Mouse (Mus musculus) kidney, embryonic 16.5 days (tissue): ENCODE data around the gene Gfra1. TPM values are rescaled to one million over a fixed set of nuclear protein-coding genes. Genes with fewer than 3 reads are reported as not detected.

Experiments
- ATAC-seq: fragments of 200-750 bp; cut with Nextera tagmentation; 2 replicates; pipeline ENCODE4 v1.8.0; 2017; ENCODE audit warnings: moderate TSS enrichment; ENCODE audit not compliant: low FRiP score, low TSS enrichment
- H3K27ac ChIP-seq: fragments of 300-500 bp; sonication (generic); 2 replicates; pipeline ENCODE4 v1.5.1; 2014; ENCODE audit warnings: low read length
- H3K27me3 ChIP-seq: fragments of 300-500 bp; sonication (generic); 2 replicates; pipeline ENCODE4 v1.6.1; 2014; ENCODE audit warnings: low read length, control low read depth, mixed read lengths; ENCODE audit not compliant: insufficient read depth
- H3K36me3 ChIP-seq: fragments of 300-500 bp; sonication (generic); 2 replicates; pipeline ENCODE4 v1.6.1; 2014; ENCODE audit warnings: low read length, control low read depth, mixed read lengths; ENCODE audit not compliant: insufficient read depth
- H3K4me1 ChIP-seq: fragments of 300-500 bp; sonication (generic); 2 replicates; pipeline ENCODE4 v1.6.1; 2014; ENCODE audit warnings: low read length, control low read depth, mixed read lengths; ENCODE audit not compliant: insufficient read depth
- H3K4me2 ChIP-seq: fragments of 300-500 bp; sonication (generic); replicated peaks from 2 replicates; pipeline ENCODE4 v1.6.1; 2014; ENCODE audit warnings: low read depth, low read length
- H3K4me3 ChIP-seq: fragments of 300-500 bp; sonication (generic); 2 replicates; pipeline ENCODE4 v1.5.1; 2014; ENCODE audit warnings: mild to moderate bottlenecking, low read length
- H3K9ac ChIP-seq: fragments of 300-500 bp; sonication (generic); replicated peaks from 2 replicates; pipeline ENCODE4 v1.6.1; 2014; ENCODE audit warnings: low read length
- H3K9me3 ChIP-seq: fragments of 300-500 bp; sonication (generic); 2 replicates; pipeline ENCODE4 v1.6.1; 2016; ENCODE audit warnings: low read length, control low read depth
- WGBS: fragments of 180-500 bp; shearing (Covaris S2); extraction: QIAGEN DNeasy Blood & Tissue Kit; methylation state at CpG from one replicate; pipeline ENCODE4 v1.1.7; 2014; 5-methylcytosine and 5-hydroxymethylcytosine counted together
- polyA plus RNA-seq: library from polyadenylated mRNA; unstranded; fragments of >200 nt; fragmentation: Nextera tagmentation; extraction: Ambion mirVana; gene quantifications from 2 replicates; pipeline ENCODE4 v1.2.1, GENCODE M21; 2015

The Gfra1 gene
- polyA plus RNA-seq, 1 experiment from 2014 or later = 66.9 TPM

DNA sequence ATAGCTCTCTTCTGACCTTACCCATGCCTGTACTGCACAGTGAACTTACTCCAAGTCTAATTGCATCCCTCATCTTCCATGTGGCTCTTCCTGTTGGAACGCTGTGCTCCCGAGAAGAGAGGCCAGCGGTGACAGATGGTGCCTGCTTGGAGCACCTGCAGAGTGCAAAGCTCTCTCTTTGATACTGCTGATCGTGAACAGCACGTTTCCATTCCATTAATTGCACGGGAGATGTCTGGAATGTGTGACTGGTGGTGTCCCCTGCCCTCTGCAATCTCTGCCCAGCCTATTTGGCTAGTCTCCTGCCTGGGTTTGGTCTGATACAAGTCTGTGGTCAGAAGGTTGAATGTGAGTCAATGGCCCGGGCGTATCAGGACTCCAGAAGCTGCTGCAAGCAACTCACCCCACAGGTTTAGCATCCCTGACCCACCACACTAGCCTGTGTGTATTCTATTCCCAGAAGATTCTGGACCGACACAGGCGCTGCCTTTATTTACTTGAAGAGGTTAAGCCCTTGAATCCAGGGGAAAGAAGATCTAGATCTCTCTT, 249.1 kb downstream of the Gfra1 start:
- no peaks in the 10 kb centered on the region for H3K4me1 ChIP-seq
- no peak for ATAC-seq
- H3K4me3 ChIP-seq = no peak overlapping the region
- H3K36me3 ChIP-seq = no peaks in the 10 kb centered on the region
- no peak overlapping the region for H3K9ac ChIP-seq
- H3K4me2 ChIP-seq = no peak overlapping the region
- no peak overlapping the region for H3K27ac ChIP-seq
- 59% methylated on average over 10 of the region's 10 CpGs for WGBS
- H3K27me3 ChIP-seq = no peaks in the 10 kb centered on the region
- no peaks in the 10 kb centered on the region for H3K9me3 ChIP-seq

DNA sequence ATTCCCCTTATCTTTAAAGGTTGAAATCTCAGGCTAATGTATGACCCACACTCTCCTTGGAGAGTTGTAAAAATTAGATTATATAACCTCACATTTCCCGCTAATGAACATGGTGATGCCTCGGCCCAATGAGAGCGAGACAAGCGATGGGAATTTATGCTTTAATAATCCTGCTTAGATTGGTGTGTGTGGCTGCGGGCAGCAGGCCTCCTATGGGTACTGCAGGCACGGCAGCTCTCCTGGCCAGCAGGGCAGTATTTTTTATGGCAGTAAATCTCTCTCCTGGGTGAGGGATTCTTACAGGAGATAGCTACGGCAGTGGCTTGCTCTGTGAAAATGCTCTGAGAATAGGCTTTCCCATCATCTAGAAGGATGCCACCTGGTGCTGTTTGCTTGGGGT, 250.2 kb downstream of the Gfra1 start:
- H3K27ac ChIP-seq = no peak overlapping the region
- no peaks in the 10 kb centered on the region for H3K36me3 ChIP-seq
- no peak for ATAC-seq
- WGBS = 72% methylated on average over 7 of the region's 7 CpGs
- no peak overlapping the region for H3K4me2 ChIP-seq
- H3K9me3 ChIP-seq = no peaks in the 10 kb centered on the region
- no peaks in the 10 kb centered on the region for H3K4me1 ChIP-seq
- H3K27me3 ChIP-seq = no peaks in the 10 kb centered on the region
- H3K4me3 ChIP-seq = no peak overlapping the region
- H3K9ac ChIP-seq = no peak overlapping the region

DNA sequence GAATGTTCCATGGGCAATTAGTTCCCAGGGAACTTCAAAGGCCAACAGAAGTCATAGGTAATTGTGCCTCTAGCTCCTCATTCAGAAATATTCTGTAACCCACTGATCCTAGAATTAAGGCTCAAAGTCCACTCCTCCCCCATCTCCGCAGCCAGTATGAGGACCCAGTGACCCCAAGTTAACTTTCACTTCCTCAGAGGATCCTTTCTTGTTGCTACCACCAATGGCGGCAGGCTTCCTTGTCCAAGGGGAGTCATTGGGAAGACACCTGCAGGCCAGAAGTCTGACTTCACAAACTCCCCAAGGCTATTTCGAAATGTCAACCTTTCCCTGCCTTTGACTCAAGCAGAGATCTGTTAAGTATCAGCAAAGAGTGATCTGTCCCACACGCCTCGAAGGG, 253.1 kb downstream of the Gfra1 start:
- no peaks in the 10 kb centered on the region for H3K4me1 ChIP-seq
- H3K4me2 ChIP-seq = no peak overlapping the region
- no peaks in the 10 kb centered on the region for H3K9me3 ChIP-seq
- no peaks in the 10 kb centered on the region for H3K27me3 ChIP-seq
- no peak overlapping the region for H3K9ac ChIP-seq
- H3K36me3 ChIP-seq = no peaks in the 10 kb centered on the region
- no peak overlapping the region for H3K27ac ChIP-seq
- no peak for ATAC-seq
- H3K4me3 ChIP-seq = no peak overlapping the region
- WGBS = 69% methylated on average over 5 of the region's 5 CpGs

DNA sequence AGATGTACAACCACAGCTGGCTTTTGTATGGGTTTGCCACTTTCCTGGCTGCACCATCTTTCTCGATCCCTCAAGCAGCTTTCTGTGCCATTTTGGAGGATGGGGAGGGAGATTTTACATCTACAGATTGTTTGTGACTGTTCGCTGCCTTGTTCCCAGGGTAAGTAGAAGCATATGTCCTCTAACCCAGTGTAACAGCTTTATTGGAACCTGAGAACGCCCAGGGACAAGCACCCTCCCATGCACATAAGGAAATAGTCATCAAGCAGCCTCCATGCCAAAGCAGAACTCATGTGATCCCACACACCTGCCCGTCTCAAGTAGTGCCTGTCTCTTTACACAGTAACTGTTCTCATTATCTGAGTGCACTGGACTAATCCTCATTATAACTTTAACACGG, 256.0 kb downstream of the Gfra1 start:
- Histone ChIP-seq H3K4me2 (no peak overlapping the region), H3K4me3 (no peak overlapping the region), H3K9ac (no peak overlapping the region), H3K4me1 (peaks cover 4% of the 10 kb centered on the region; the same call in 1 of the 2 replicates), H3K36me3 (no peaks in the 10 kb centered on the region), H3K27me3 (no peaks in the 10 kb centered on the region), H3K9me3 (no peaks in the 10 kb centered on the region), H3K27ac (no peak overlapping the region)
- ATAC-seq = no peak
- WGBS = 61% methylated on average over 5 of the region's 5 CpGs

DNA sequence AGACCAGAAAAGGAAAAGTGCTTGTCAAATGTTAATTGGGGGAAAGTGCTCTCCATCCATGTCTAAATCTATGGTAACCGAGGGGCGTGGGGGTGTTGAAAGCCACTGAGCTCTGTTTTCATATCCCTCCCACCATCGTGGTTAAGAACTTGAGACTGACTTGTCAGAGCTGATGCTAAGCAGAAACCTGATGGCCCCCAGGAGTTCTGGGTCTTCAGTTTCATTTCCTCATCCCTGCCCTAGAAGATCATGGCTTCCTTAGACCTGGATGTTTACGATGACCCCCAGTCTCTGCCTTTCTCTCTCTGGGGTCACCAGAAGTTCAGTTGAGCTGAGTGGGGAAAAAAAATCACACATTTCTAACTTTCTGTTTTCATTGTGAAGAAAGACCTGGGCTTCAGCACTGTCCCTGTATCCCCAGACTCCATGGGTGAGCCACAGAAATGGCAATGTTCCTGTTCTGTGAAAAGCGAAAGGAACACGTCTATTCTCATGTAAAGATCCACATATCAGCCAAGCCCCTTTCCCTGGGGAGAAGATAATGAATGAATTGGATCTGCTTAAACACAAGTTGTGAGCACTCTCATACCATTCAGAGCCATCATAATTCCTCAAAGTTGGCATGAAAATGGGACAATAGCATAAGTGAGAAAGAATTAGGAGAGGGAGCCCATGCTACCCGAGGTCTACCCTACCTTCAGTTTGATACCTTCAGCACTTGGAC, 261.8 kb downstream of the Gfra1 start:
- peak; percentile 42; the same call in 1 of the 2 replicates for ATAC-seq

DNA sequence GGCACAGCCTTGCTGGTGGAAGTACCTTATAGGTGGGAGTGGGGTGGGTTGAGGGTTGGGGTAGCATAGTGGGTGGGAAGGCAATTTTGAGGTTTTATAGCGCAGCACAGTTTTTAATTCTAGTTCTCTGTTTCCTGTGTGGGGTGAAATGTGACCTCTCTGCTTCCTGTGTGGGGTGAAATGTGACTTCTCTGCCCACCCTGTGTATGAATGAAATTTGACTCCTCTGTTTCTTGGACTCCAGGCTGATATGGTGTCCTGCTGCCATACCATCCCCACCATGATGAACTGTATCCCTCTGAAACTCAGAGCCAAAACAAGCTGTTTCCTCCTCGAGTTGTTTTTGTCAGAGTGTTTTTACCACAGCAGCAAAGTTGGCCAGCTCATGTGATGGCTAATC, 264.8 kb downstream of the Gfra1 start:
- Histone ChIP-seq H3K4me1 (peaks cover 13% of the 10 kb centered on the region), H3K9me3 (no peaks in the 10 kb centered on the region), H3K9ac (no peak overlapping the region), H3K27ac (no peak overlapping the region), H3K4me3 (no peak overlapping the region), H3K27me3 (no peaks in the 10 kb centered on the region), H3K36me3 (no peaks in the 10 kb centered on the region), H3K4me2 (no peak overlapping the region)
- ATAC-seq = no peak
- WGBS = 27% methylated on average over 2 of the region's 2 CpGs

More for the DNA sequence above, 261.8 kb downstream of the Gfra1 start:
- Histone ChIP-seq H3K36me3 (no peaks in the 10 kb centered on the region), H3K27me3 (no peaks in the 10 kb centered on the region), H3K4me1 (peaks cover 13% of the 10 kb centered on the region), H3K9me3 (no peaks in the 10 kb centered on the region), H3K4me2 (no peak overlapping the region), H3K27ac (peak overlapping the region; percentile 35; the same call in 1 of the 2 replicates), H3K9ac (no peak overlapping the region), H3K4me3 (no peak overlapping the region)
- 28% methylated on average over 7 of the region's 7 CpGs for WGBS

DNA sequence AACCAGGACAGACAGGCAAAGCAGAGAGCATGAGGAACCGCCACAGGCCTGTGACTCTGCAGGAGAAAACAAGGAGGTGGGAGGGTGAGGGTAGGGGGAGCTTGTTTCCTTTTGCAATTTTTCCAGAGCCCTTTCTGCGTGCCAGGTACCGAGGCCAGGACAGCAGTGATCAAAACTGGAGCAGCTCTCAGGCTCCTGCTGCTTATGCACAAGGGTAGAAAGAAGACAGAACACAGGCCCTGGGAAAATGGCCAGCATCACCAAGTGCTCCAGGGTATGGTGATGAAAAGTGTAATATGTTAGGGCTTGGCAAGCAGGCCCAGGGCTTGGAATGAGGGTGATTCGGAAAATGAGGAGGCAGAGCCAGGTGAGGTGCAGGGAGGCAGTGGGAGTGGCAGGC, 269.2 kb downstream of the Gfra1 start:
- no peaks in the 10 kb centered on the region for H3K36me3 ChIP-seq
- no peak for ATAC-seq
- no peaks in the 10 kb centered on the region for H3K9me3 ChIP-seq
- H3K4me3 ChIP-seq = no peak overlapping the region
- H3K4me1 ChIP-seq = no peaks in the 10 kb centered on the region
- WGBS = 57% methylated on average over 4 of the region's 4 CpGs
- no peaks in the 10 kb centered on the region for H3K27me3 ChIP-seq
- no peak overlapping the region for H3K9ac ChIP-seq
- no peak overlapping the region for H3K4me2 ChIP-seq
- H3K27ac ChIP-seq = no peak overlapping the region

Other genes with a start within 250 kb of the Gfra1 start
- not detected in 2 replicates for gene Ccdc172, start 56.1 kb upstream of the Gfra1 start, polyA plus RNA-seq
- gene Pnlip, start 196.6 kb upstream of the Gfra1 start, polyA plus RNA-seq = not detected in 2 replicates